Mouse (Mus musculus) left cerebral cortex, postnatal 25 days (tissue): ENCODE results near the gene 1520401A03Rik. TPM values are rescaled to one million over a fixed set of nuclear protein-coding genes. Genes with fewer than 3 reads are reported as not detected.
A peak's percentile ranks its signal among the peaks of the same experiment; 100 is the strongest.

Source experiments
- DNase-seq, 2 experiments: peaks; one replicate each; pipeline ENCODE4 v3.0.0; 2022; ENCODE audit warnings: low spot score in 2 of 2, mixed read lengths in 1 of 2
- intact Hi-C: fragments of 180-260 bp; cut with DNase I; formaldehyde crosslinking; loops from one replicate; pipeline ENCODE4 v1.15.1; 2025
- total RNA-seq, 2 experiments: library from RNA; stranded (reverse); gene quantifications; 2 replicates each; pipeline ENCODE4 v1.2.3; 2021

The 1520401A03Rik gene
- total RNA-seq, 2 experiments from 2014 or later: not detected

- DNase-seq: peak; percentile 72 to 74
- intact Hi-C loops: no loop called here
These were observed 16.4 kb downstream of the 1520401A03Rik start for GRCm38 (mm10) chr17:23706212-23706611.

GRCm38 (mm10) chr17:23705525-23706104 is 17.0 kb downstream of the 1520401A03Rik start:
- no peak for DNase-seq
- intact Hi-C loops: loop anchor here (2.0 kb wide), 1 partner anchor 31 kb away; no protein-coding TSS in a partner anchor

- peak; percentile 40 to 52 for DNase-seq
These were observed 17.8 kb downstream of the 1520401A03Rik start for GRCm38 (mm10) chr17:23704741-23705140.

GRCm38 (mm10) chr17:23703301-23703700 is 19.3 kb downstream of the 1520401A03Rik start:
- DNase-seq: peak in 1 of 2 experiments; percentile 81
- intact Hi-C loops: loop anchor here (5.0 kb wide), 2 partner anchors 41 to 131 kb away; partner anchors contain the start of gene Bicdl2

More at GRCm38 (mm10) chr17:23704741-23705140, 17.8 kb downstream of the 1520401A03Rik start:
- intact Hi-C loops: loop anchor here (2.0 to 5.0 kb wide), 3 partner anchors 30 to 132 kb away; partner anchors contain the start of gene Bicdl2

GRCm38 (mm10) chr17:23700079-23700478 is 22.5 kb downstream of the 1520401A03Rik start:
- peak; percentile 90 to 95 for DNase-seq
- intact Hi-C loops: loop anchor here (1.0 to 5.0 kb wide), 3 partner anchors 23 to 128 kb away; partner anchors contain the start of genes Bicdl2 and Tnfrsf12a

- peak in 1 of 2 experiments; percentile 29 for DNase-seq
- intact Hi-C loops: loop anchor here (1.0 to 5.0 kb wide), 3 partner anchors 22 to 127 kb away; partner anchors contain the start of genes Bicdl2 and Tnfrsf12a
These were observed 23.2 kb downstream of the 1520401A03Rik start for GRCm38 (mm10) chr17:23699131-23700077.

GRCm38 (mm10) chr17:23695801-23696200 is 26.8 kb downstream of the 1520401A03Rik start:
- intact Hi-C loops: no loop called here
- DNase-seq: no peak

- intact Hi-C loops: no loop called here
- no peak for DNase-seq
These were observed 28.1 kb downstream of the 1520401A03Rik start for GRCm38 (mm10) chr17:23694491-23694890.

- intact Hi-C loops: no loop called here
- DNase-seq: no peak
These were observed 38.5 kb downstream of the 1520401A03Rik start, which contains the start of gene Cldn9 for GRCm38 (mm10) chr17:23683856-23684672. TSS of gene Cldn9 (minus strand) at chr17:23684026.

GRCm38 (mm10) chr17:23683226-23683625 is 39.4 kb downstream of the 1520401A03Rik start:
- DNase-seq: no peak
- intact Hi-C loops: no loop called here

- no peak for DNase-seq
- intact Hi-C loops: no loop called here
These were observed 40.1 kb downstream of the 1520401A03Rik start for GRCm38 (mm10) chr17:23682530-23682929.

- intact Hi-C loops: no loop called here
- no peak for DNase-seq
These were observed 40.5 kb downstream of the 1520401A03Rik start for GRCm38 (mm10) chr17:23682092-23682491.

GRCm38 (mm10) chr17:23681086-23681485 is 41.5 kb downstream of the 1520401A03Rik start:
- intact Hi-C loops: no loop called here
- no peak for DNase-seq

- intact Hi-C loops: no loop called here
- DNase-seq: no peak
These were observed 42.2 kb downstream of the 1520401A03Rik start for GRCm38 (mm10) chr17:23680336-23680735.

GRCm38 (mm10) chr17:23679127-23679835 is 43.3 kb downstream of the 1520401A03Rik start, which contains the start of gene Cldn6:
TSS of gene Cldn6 (plus strand) at chr17:23679249.
- intact Hi-C loops: no loop called here
- no peak for DNase-seq

GRCm38 (mm10) chr17:23677236-23677679 is 45.3 kb downstream of the 1520401A03Rik start, which contains the start of gene Tnfrsf12a:
TSS of gene Tnfrsf12a (minus strand) at chr17:23677468.
- peak; percentile 70 to 79 for DNase-seq
- intact Hi-C loops: loop anchor here (1.0 kb wide), 1 partner anchor 23 kb away; no protein-coding TSS in a partner anchor

- intact Hi-C loops: loop anchor here (1.0 kb wide), 1 partner anchor 24 kb away; no protein-coding TSS in a partner anchor
These were observed 46.0 kb downstream of the 1520401A03Rik start for GRCm38 (mm10) chr17:23676473-23677031.

More at GRCm38 (mm10) chr17:23676473-23677031, 46.0 kb downstream of the 1520401A03Rik start:
- DNase-seq: peak; percentile 11 to 15
